Mouse (Mus musculus) embryonic fibroblast, embryonic 13.5 days (primary cell): ENCODE data around the gene Sumo3.

ENCODE experiments used
- CTCF ChIP-seq: IDR thresholded peaks from 2 replicates; pipeline ENCODE4 v1.5.1; 2011; ENCODE audit warnings: mild to moderate bottlenecking, control low read depth, low read length, moderate library complexity, borderline replicate concordance; ENCODE audit not compliant: insufficient read depth
- POLR2A ChIP-seq: IDR thresholded peaks from 2 replicates; pipeline ENCODE4 v1.6.1; 2011; ENCODE audit warnings: low read depth, mild to moderate bottlenecking, control low read depth, low read length, moderate library complexity

- no peak for TF ChIP-seq CTCF
- no peak for TF ChIP-seq POLR2A
Measured at GRCm38 (mm10) chr10:77569973-77570658, 35.8 kb upstream of the Sumo3 start.
